Mouse (Mus musculus): ENCODE measurements around the gene Gm49711.

DNA sequence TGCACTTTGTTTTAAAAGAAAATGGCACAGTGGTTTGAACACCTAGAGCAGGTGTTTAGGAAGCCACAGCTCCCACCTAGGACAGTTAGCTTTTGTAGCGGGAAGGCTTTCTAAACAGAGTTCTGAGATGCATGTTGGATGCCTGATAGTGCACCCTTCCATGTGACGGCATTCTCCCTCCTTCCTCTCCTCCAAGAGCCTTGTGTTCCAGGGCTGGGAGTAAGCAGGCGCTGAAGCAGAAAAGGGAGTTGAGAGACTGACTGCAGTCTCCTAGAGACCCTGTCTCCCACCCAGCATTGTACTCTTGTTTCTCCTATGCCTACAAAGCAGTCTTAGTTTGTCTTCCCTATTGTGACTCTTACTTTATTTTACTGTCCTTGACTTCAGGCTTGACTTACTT, 2.1 kb downstream of the Gm49711 start:
- TF ChIP-seq CTCF (IDR thresholded peaks at IDR 0.05; ENCODE audit: low read depth, low read length), result no peak
- TF ChIP-seq TAL1 (conservative IDR thresholded peaks at IDR 0.05; ENCODE audit: low read depth, low read length), result no peak

Measured in G1E (cell line).